Mouse (Mus musculus) T-cell, adult 2 months (primary cell): ENCODE measurements around the gene Cep85l.

ENCODE experiments used
- DNase-seq: peaks from one replicate; pipeline ENCODE4 v3.0.0; 2022; ENCODE audit warnings: low spot score

The Cep85l gene

DNA sequence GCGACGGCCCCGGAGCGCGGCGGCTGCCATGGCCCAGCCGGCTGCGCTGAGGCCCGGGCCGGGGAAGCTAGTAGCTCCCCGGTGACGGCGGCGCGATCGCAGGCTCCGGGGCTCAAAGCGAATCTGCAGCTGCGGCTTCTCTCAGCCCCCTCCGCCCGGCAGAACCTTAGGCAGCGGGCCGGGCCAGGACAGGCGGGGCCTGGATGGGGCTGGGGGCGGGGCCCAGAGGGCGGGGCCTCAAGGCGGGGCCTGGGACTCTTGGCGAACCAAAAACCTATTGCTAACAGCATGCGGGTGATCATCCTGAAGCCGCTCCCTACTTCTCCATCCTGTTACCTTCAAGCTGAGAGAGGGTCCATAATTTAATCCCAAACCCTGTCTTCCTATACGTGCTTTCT, at the start of gene Cep85l:
TSS of gene Cep85l (minus strand) at position 239 of the 398 bp plus-strand sequence.
- DNase-seq = peak; percentile 82

- DNase-seq = peak; percentile 55
Measured at GRCm38 (mm10) chr10:53428695-53429447, 49.1 kb upstream of the Cep85l start.

DNA sequence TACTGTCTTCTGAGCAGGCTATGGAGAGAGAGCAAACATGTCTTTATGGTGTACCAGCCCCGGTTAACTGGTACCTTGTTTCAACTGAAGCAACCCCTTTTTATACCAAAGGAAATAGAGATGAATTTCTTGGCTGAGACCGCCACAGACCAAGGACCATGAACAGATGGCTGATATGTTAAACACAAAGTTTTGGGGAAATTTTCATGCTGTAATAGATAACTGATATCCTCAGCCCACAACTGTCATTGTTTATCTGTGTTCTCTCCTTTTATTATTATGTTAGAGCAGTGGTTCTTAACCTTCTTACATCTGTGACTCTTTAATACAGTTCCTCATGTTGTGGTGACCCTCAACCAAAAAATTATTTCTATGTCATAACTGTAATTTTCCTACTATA, 46.8 kb upstream of the Cep85l start:
- DNase-seq = no peak

DNA sequence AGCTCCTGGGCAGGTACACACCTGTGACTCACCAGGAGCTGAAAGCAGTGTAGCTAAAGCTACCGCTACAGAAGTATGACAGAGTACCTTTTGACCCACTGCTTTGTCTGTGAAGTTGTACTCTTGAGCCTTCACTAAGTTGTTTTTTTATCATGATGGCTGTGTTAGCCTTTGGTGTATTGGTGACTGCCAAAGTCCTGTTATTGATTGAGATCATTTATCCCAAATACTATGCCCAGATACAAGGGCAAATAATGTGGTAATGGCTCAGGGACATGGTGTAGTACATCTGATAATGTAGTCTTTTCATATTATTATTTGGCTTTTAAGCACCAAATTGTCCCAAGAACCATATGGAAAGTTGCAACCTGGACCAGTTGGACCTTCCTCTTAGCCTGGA, 43.3 kb upstream of the Cep85l start:
- DNase-seq = no peak

GRCm38 (mm10) chr10:53422206-53422605, 42.5 kb upstream of the Cep85l start:
- no peak for DNase-seq

GRCm38 (mm10) chr10:53421613-53422012, 41.9 kb upstream of the Cep85l start:
- no peak for DNase-seq

- DNase-seq = no peak
Measured at GRCm38 (mm10) chr10:53420069-53420468, 40.3 kb upstream of the Cep85l start.

DNA sequence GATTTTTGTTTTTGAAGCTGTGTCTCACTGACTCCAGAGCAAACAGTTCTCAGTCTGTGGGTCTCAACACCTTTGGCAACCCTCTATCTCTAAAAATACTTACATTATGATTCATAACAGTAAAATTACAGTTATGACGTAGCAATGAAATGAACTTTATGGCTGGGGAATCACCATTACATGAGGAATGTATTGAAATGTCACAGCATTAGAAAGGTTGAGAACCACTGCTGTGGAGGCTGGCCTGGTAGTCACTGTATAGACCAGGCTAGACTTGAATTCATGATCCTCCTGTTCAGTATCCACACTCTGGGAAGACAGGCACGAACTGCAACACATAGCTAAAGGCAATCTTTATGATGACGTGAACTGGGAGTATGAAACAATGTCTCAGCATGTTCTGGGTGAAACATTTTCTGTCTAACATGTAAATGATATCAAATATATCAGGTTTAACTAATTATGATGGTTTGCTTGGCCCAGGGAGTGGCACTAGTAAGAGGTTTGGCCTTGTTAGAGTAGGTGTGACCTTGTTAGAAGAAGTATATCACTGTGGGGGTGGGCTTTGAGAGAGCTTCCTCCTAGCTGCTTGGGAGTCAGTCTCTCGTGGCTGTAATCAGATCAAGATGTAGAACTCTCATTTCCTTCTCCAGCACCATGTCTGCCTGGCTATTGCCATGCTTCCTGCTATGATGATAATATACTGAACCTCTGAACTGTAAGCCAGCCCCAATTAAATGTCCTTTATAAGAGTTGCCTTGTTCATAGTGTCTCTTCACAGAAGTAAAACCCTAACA, 39.6 kb upstream of the Cep85l start:
- no peak for DNase-seq

- DNase-seq = no peak
Measured at GRCm38 (mm10) chr10:53417015-53417414, 37.3 kb upstream of the Cep85l start.

DNA sequence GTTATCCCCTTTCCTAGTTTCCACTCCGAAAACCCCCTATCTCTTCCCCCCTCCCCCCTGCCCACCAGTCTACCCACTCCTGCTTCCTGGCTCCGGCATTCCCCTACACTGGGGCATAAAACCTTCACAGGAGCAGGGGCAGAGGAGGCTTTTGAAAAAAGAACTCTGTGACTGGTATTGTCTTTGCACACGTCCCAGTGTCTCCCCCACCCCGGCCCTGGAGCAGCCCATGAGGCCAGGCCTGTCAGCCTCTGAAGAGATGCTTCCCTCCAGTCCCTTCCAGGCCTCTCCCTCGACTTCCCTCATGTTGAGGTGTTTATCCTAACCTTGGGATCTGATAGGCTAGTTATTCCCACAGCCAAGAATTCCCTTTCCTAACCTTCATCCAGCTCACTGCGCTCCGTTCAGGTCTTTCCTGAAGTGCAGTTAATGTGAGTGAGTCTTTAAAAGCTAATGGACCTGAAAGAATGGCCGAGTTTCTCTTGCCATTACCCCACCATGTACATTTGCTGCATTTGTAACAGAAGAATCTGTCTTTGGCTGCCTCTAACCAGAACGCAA, 36.5 kb upstream of the Cep85l start:
- DNase-seq = no peak

- DNase-seq = no peak
Measured at GRCm38 (mm10) chr10:53415252-53415651, 35.5 kb upstream of the Cep85l start.

DNA sequence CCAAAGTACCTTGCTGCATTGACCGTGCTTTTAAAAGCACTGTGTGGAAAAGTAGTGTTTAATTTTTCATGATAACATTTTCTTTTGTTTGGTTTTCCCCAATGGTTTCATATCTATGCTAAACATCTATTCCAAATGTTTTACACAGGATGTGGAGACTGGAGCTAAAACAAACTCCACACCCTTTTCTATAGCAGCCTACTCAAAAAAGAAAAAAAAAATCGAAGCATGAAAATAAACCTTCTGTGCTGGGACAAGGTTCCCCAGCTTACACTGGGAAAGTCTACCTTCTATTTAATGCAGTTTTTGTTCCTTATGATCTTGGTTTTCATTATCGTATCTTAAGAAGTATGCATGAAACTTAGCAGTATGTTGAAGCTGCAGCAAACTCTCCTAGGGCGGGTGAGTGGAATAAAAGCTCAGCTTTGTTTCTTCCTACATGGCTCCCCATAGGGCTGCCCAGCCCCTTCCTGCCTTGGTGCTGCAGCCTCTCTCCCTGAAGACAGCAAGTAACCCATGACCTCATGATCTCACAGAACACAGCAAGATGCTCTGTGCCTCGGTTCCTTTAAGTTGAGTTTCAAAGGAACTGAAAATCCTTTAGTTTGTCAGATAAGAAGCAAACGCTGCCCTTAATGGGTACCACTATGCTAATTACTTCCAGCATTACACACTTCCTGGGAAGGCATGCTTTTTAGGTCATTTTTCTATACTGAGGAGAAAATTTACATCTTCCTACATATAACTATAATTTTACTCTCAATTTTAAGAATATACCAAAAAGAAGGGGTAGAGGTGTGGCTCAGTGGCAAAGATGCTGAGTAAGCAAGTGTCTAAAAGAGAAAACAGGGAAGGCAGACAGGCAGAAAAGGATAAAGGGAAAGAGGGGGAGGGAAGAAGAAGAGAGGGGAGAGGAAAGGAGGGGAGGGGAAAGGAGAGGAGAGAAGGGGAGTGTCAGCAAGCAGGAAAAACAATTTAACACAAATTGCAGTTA, 34.6 kb upstream of the Cep85l start:
- peak; percentile 31 for DNase-seq

DNA sequence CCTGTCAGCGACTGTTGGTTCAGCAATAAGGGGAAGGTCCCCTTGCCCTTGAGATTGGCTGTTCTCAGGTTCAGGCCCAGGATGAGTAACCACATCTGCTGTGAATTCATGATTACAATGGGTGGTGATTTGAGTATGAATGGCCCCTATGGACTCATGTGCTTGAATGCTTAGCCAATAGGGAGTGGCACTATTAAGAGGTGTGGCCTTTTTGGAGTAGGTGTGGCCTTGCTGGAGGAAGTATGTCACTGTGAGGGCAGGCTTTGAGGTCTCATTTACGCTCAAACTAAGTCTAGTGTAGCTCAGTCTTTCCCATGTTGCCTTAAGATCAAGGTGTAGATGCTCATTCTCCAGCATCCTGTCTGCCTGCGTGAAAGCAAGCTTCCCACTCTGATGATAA, 33.2 kb upstream of the Cep85l start:
- no peak for DNase-seq

DNA sequence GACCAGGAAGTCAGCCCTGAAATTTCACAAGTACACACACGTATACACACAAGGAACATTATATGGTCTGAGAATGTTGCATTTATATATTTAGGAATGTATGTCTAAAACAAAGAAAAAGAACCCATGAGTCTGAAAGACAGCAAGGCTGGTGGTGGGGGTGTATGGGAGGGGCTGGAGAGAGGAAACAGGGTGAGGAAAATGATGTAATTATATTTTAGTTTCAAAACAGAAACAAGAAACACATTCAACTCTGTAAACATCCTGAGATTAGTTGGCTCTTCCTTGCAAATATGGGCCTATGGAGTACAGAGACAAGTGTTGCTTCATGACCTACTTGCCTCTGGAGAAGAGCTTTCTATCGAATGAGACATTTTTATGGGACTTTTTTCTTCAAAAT, 32.4 kb upstream of the Cep85l start:
- no peak for DNase-seq

DNA sequence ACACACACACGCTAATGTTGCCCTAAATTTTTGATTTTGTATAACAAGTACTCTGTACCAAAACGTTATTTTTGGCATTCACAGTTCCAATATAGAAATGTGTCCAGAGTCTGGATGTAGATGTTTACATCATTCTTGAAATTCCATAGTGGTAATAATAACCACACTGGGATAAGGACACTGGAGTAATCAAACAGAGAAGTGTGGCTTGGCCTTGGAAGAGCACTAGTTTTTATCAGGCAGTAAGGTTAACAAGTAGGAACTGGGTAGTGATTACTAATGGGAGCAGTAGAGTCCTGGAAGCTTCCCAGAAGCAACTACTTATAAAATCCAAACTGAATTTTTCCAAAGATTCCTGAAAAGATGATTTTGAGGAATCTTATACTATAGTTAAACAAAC, 31.1 kb upstream of the Cep85l start:
- no peak for DNase-seq

- no peak for DNase-seq
Measured at GRCm38 (mm10) chr10:53407422-53407821, 27.7 kb upstream of the Cep85l start.

DNA sequence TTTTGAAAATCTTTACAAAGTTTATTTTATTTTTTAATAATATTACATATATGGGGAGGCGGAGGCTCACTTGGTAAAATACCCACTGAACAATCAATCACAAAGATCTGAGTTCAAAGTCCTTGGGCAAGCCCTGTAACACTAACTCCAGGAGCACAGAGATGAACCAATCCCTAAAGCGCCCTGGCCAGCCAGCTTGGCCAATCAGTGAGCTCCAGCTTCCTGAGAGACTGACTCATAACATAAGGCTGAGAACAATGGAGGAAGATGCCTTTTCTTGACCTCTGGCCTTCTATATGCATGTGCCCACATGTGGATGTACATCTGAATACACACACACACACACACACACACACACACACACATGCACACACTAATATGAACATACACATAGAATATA, 27.1 kb upstream of the Cep85l start:
- DNase-seq = no peak

GRCm38 (mm10) chr10:53402293-53402692, 22.5 kb upstream of the Cep85l start:
- DNase-seq = no peak

DNA sequence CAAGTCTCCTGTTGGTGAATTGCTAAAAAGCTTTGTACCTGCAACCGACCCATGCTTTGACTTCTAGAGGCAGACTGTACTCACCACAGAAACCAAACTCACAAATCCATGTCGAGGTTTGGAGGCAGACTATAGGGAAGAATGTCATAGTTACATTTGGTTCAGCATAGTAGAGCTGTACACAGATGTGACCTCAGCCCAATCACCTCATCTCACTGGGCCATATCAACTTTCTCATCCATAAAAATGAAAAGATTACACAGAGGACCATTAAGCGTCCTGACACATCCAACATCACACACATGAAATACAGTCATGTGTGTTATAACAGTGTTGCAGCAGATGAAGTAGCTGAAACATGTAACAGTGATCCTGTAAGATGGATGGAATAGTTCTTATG, 19.3 kb upstream of the Cep85l start:
- DNase-seq = no peak

GRCm38 (mm10) chr10:53398540-53398902, 18.8 kb upstream of the Cep85l start:
- DNase-seq = no peak

DNA sequence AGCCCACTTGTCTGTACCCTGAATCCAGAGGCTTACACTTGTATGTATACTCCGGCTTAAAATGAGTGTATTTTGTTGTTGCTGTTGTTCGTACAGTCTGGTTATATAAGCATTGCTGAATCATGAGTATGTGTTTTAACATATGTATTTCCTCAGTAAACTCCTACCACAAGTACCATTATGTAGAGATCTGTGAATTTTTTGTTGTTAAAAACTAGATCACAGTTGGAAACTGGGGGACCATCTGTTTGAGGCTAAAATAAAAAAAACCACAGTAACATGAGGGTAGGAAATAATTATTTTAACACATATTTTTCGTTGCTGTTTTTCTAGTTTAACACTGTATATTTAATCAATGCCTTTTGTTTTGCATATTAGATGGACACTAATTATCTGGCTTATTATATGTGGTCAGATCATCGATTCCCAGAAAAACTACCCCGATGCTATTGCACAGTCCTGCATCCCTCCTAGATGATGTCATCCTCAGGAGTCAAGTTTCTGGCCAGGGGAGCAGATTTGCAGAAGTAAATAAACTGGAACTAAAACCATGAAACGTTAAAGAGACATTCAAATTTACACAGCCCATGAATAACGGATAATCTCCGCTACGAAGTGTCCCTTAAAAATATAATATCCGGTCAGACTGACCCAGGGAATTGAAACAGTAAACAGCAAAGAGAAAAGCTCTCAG, 18.2 kb upstream of the Cep85l start:
- DNase-seq = no peak
